Mouse (Mus musculus): ENCODE measurements around the gene Atp5j2. TPM values are rescaled to one million over a fixed set of nuclear protein-coding genes. Genes with fewer than 3 reads are reported as not detected.

The Atp5j2 gene
- total RNA-seq, 2 experiments from 2014 or later = 485 to 492 TPM

DNA sequence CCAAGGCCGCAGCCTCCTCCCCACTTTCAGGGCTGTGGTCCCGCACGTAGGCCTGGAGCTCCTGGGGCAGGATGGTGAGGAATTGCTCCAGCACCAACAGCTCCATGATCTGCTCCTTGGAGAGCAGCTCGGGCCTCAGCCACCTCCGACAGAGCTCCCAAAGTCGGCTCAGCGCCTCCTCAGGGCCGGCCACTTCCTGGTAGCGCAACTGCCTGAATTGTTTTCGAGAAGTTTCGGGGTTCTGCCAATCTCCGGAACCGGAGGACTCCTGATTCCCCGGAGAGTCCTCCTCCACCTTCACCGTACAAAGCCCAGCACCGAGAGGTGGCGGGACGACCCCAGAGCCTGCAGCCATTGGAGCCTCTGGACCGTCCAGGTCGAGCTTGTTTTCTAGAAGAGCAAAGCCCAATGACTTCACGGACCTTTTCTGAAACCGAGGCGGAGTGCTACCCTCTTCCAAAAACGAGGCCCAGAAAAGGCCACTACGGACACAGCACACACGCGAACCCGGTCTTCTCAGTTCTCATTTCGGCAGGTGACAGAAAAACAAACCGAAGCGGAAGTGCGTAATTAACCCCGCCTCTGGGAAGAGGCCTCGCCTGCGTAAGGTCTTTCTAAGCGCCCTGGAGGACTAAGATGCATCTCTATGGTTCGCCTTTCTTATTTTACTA, 9.6 kb upstream of the Atp5j2 start, which contains the start of gene Zkscan14:
Gene Zkscan14, minus strand, starts transcription at position 548 of the 671 bp plus-strand sequence.
- peak; percentile 78 to 85 for DNase-seq

DNA sequence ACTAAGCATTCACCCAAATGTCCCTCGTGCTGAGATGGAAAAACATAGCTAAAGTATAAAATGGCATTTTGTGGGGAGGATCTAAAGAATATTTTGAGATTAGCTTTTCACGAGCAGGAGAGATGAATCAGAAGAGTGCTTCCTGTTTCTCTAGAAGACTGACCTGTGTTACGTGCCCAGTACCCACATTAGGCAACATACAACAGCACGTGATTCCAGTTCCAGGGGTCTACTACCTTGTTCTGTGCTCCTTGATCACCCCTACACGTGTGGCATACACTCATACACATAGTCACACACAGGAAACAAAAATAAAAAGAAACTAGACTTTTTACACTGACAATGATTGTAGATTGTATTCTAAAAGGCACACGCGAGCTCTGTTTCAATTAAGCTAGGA, 8.5 kb upstream of the Atp5j2 start:
- DNase-seq = no peak

DNA sequence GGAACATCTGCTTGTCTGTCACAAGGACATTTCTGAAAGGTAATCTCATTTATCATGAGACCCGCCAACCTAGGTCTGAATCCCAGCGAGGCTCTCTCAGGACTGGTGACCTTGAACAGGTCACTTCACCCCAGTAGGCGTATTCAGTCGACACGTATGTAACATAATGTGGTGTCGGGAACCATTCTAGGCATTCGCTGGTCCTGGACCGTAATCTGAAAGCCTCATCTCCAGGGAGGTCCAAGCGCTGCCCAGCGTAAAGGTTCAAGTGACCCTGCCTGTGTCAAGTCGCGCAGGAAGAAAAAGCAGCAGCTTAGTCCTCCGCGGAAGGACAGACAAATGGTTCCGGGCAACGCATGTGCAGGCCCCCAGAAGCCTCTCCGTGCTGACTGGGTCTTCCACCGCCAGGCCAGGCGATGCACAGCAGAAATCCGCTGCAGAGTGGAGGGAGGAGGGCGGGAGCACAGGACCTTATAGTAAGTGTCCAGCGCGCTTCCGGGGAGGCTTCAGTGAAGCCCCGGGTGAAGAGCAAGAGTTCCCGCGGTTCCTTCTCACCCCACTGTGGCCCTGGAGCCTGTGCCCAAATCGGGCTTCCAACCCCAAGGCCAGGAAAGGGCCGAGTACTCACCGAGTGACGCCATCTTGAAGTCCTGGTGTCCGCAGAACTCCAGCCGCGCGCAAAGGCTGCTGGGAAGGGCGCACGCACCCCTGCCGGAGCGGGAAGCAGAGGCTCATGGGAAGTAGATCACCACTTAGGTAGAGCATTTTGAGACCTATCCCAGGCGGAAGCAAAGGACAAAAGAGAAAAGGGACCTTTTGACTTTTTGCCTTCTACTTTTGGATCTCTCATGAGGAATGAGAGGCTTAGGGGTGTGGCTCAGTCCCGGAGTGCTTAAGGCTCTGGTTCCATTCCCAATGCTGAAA, 725 bp downstream of the Atp5j2 start:
- DNase-seq = peak; percentile 94 to 96

DNA sequence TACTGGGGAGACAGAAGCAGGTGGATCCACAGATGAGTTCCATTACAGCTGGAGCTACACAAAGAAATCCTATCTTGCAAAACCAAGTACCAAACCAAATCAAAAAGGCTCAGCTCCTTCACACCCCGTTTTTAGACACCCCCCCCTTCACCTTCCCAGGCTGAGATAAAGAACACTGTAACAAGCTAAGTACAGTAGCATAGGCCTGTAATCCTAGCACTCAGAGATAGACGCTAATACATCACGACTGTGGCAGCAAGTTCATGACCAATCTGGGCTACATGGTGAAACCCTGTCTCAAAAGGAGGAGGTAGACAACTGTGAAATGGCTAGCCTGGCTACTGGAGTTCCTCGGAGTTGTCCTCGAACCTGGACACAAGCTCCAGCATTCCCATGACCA, 1.5 kb downstream of the Atp5j2 start:
- no peak for DNase-seq

DNA sequence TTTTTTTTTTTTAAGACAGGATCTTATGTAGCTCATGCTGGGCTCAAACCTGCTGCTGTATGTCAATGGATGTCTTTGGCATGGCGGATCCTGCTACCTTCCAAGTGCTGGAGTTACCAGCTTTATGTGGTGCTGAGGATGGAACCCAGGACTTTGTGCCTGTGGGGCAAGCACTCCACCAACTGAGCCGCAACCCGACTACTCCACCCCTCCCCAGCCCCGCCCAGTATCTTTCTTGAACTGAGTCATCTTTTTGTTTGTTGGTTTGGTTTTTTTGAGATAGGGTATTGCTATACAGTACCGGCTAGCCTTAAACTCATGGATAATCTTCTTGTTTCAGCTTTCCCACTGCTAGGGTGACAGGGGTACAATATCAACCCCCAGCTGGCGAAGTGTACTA, 2.4 kb downstream of the Atp5j2 start:
- no peak for DNase-seq

DNA sequence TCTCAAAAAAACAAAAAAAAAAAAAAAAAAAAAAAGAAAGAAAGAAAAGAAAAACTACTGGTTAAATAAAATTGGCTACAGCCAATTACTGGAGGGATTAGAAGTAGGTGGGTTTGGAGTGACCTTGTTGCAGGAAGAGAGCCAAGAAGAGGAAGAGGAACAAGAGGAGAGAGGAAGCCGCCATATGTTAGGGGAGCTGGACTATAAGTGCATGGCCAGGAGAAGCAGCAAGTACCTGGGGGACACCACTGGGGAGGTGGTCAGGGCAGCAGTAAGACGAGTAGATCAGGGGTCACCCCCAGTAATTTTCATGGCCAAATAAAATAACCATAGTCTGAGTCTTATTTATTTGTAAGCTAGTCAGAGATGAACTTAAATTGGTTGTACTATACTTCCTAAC, 6.6 kb downstream of the Atp5j2 start:
- no peak for DNase-seq

DNA sequence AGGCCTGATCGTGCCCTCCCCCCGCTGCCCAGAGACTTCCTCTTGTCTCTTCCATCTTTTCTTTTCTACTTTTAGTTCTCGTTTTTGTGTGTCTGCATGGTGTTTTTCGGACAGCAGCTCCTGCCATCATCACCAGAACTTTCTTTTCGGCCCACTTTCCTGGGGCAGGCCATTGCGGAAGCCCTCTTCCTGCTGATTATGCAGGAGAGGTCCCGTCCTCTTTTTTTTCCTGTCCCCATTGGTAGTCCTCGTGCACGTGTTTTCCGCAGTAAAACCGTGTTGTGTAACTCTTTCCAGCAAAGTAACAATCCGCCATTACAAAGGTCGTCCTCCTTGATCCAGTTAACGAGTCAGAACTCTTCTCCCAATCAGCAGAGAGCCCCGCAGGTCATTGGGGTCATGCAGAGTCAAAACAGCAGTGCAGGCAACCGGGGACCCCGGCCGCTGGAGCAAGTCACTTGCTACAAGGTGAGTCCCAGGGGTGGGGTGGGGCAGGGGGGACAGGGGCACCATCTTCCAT, 13.3 kb downstream of the Atp5j2 start:
- no peak for DNase-seq

DNA sequence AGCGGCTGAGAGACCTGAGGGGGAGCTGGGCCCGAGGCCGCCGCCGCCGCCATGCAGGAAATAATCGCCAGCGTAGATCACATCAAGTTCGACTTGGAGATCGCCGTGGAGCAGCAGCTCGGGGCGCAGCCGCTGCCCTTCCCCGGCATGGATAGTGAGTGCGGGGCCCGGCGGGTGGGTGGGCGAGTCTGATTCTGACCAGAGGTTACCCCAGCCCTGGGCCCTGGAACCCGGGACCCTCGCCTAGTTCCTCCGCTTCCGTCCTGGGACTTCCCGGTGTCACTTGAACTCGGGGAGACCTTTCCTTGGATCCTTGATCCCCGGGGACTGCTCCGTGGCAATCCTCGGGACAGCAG, 24.6 kb downstream of the Atp5j2 start:
- DNase-seq = peak in 1 of 2 experiments; percentile 21

DNA sequence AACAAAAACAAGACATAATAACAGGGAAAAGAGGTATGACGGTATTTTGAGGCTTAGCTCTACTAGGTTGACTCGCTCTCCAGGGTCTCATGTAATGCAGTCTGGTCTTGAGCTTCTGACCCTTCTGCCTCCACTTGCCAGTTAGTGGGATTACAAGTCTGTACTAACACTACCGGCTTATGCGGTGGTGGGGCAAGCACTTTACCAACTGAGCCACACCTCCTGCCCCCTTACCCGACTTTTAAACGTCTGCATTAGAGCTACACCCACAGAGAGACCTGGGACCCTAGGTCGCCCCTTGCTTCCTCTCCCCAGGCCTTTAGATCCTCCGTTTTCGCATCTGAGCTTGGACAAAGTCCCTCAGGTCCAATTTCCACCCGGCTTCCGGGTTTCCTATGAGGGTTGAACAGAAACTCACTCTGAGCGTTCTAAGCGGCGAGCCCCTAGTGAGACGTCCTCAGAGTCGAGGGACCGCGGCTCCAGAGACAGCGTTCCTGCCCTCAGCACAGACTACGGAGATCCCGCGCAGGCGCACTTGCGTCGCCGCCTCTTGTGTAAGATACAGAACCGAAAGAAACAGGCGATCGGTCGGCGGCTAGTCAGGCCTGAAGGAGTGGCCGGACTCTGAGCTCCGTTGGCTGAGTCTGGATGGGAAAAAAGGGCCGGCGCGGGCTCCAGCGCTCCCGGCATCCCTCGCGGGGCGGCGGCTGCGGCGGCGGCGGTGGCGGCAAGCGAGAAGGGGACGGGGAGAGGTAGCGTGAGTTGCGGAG, 25.1 kb downstream of the Atp5j2 start, which contains the start of the genes Ptcd1 and Cpsf4:
Gene Ptcd1, minus strand, starts transcription at position 573 of the 770 bp plus-strand sequence.
Gene Cpsf4, plus strand, starts transcription at position 678 of the 770 bp plus-strand sequence.
- DNase-seq = peak; percentile 98 to 99

DNA sequence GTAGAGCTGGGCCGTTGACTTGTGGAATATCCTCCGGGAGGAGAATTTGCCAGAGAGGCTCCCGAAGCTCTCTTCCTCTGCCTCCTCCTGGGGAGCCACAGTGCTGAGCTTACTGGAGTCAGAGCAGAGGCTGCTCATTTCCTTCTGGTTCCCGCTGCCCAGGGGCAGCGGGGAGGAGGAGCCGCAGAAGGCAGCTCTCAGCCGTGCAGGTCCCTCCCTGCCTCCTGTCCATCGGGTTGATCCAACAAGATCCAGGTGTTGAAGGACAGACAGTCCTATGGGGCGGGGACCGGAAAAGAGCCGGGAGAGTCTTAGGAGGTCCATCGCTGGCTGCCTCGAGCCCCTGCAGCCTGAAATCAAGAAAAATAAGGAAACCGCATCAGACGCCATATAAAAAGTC, 26.7 kb downstream of the Atp5j2 start:
- peak; percentile 15 to 27 for DNase-seq

DNA sequence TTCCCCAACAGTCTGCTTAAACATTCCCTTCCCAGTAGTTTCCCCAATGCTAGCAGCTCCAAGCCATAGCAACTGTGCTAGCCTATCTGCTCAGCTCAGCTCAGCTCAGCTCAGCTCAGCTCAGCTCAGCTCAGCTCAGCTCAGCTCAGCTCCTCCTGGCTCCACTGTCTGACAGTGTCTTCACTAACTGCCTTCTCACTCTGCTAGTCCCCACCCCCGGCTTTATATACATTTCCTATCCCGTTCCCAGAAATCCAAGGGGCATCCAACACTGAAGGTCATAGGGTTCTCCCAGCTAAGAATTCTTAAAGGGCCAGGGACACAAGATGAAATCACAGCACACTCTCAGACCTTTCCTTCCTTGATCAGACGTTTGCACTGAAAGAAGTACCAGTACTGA, 27.2 kb downstream of the Atp5j2 start:
- DNase-seq = peak; percentile 40 to 62

DNA sequence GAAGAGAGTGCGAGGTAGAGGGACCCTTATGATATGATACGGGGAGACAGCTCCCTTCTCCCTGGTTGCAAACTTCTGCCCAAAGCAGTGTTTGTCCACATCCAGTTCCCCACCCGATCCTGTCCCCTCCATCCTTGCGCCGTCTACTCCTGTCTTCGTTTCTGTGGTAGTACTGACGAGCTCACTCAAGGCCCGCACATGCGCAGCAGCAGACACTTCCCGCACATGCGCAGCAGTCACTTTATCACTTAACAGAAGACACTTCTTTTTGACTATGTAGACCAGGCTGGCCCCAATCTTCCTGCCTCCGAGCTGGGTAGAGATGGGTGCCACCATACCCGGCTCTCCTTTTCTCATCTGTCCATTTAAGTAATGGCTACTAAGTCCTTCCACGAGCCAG, 30.5 kb downstream of the Atp5j2 start:
- DNase-seq = no peak

DNA sequence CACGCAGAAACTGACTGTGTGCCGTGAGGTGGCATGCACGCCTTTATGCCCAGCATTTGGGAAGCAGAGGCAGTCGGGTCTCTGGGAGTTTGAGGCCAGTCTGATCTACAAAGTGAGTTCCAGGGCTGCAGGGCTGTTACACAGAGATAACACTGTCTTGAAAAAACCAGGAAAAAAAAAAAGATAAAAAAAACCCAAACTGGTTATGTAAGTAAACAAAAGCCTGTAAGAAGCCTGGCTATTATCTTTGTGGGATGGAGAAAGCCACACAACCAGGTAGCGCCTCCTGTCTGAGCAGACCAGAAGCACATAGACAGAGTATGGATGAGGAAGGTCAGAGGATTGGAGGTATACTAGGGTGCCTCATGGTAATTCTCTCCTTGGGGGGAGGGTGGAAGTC, 39.2 kb downstream of the Atp5j2 start:
- DNase-seq = no peak

DNA sequence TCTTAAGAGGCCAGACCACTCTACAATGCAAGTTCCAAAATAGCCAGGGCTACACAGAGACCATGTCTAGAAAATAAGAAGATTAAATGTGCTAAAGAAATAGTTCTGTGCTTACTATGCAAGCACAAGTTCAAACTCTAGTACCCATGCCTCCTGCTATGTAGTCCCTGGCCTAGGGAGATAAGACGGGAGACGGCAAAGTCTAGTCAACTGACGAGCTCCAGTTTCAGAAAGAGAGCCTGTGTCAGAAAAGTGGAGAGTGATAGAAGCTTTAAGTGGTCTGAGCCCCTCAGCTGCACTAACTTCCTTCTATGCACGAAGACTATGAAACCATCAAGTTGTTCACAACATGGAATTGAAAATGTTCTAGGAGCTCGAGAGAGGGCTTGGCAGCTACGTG, 42.6 kb downstream of the Atp5j2 start:
- DNase-seq = no peak

DNA sequence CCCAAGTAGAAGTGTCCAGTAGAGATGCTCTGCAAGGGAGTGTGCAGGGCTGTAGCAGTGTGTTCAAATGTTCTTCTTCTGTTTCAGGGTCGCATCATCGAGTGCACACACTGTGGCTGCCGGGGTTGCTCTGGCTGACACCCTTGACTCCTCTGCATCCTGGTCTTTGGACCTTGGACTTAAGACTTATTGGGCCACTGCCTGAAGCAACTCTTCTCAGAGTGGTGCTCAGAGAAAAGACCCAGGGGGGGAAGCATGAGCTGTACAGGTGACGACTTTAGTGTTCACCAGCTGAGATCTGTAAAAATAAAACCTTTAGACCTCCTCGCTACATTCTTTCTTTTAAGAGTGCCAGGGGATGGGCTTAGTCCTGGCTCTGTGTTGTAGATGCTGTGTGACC, 44.1 kb downstream of the Atp5j2 start:
- no peak for DNase-seq

DNA sequence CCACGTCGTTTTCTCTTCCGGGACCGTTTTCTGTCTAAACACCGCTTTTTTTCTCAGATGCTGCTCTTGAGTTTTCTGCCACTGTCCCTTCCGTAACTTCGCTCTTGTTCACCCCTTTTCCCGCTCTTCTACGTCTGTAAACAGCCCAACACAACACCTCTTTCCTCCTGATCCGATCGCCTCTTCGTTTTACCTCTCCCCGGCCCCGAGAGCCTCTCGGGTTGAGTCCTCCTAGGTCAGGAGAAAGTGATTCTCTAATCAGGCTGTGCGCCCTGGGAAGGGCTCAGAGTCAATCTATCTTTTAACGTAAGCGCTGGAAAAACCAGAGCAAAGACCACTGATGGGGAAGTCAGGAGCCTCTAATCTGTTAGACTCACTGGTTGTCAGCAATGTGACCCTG, 51.3 kb downstream of the Atp5j2 start:
- DNase-seq = no peak

DNA sequence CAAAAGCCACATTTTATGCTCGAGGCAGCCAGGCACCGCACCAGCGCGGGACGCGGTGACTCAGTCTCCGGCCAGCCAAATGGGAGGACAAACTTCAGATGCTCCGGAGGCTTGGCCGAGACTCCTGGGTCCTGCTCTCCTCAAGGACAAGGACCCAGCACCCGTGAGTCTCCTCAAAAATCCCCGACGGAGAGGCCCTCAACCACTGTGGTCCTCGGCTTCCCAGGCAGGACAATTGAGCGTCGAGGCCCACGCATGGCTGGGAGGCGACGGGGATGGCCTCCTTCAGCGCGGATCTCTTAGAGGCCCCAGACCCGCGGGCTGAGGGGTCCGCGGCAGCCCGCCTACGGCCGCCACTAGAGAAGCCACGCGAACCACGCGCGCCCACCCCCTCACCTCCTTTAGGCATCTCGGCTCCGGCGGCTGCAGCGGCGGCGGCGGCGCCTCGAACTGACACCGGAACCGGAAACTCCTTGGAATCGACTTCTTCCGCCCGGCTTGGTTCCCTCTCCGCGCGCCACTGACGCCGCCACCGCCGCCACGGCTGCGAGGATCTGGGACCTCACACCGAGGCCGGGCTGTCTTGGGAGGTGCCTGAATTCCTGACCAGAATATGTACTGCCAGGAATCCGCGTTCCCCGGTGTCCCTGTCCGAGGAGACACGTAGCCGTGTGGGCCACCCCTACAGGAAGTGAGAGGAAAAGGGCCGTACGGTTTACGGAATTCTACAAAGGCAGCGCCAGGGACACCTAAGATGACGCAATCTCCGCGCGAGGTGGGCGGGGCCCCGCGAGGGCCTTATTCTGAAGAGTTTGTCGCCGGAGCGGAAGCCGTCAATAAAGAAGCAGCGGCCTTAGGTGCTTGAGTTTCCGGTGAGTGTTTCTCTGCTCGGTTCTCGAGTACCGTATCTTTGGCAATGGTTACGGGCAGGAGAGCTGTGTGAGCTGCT, 52.0 kb downstream of the Atp5j2 start, which contains the start of the genes Pdap1 and Bud31:
Gene Pdap1, minus strand, starts transcription at position 668 of the 949 bp plus-strand sequence.
Gene Bud31, plus strand, starts transcription at position 792 of the 949 bp plus-strand sequence.
- peak; percentile 96 for DNase-seq

DNA sequence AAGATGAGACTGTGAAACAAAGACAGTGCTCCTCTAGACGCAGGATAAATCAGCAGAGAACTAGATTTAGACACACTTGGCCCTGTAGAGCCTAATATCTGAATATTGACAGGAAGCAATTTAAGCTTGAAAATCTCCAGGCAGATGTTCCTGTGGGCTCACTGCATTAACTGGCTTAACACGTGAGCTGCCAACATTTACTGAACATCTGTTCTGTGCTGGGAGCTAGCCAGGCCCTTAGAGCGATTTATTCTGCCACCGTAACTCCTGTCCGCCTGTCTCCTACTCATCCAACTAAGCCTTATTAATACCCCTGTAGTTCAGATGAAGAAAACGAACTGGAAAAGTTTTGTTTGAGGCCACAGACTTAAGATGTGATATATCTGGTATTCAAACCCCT, 53.0 kb downstream of the Atp5j2 start:
- no peak for DNase-seq
